Comparison of ENCODE assay signal across 15 mouse cellular contexts in the genomic region with DNA sequence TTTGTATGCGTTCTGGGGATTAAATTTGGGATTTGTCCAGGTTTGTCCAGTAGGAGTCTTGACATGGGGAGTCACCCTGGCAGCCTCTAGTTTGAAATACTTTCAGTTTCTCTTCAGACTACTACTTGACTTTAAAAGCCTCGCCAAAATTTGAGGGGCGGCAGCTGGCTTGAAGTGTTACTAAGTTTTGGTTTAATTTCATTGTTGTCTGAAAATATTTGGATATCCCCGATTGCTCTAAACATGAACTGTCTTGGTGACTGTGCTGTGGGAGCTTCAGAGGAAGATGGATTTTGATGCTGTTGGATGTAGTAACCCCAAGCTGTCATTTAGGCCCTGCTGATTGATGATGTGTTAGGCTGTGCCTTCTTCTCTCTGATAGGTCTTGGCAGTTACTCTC. TPM values are rescaled to one million over a fixed set of nuclear protein-coding genes. Genes with fewer than 3 reads are reported as not detected.
DNase-seq lines count a peak whose midpoint lies in the region; ATAC-seq and TF ChIP-seq lines count a peak whose summit lies in the region.
"Had no signal": no experiment of that assay in that cellular context is flagged by ENCODE, and none has a peak within 500 bp of the region (broad histone marks: within the 10 kb centered on the region; RNA-seq: fewer than 3 reads in every experiment).

No protein-coding gene starts in this region.

- in situ Hi-C loops in CH12.LX (cut with MboI; ENCODE audit: low pct_ligation_motif_present, low pct_unique_long_range_greater_than_20kb, low sequenced_read_pairs) = no loop called here

- no peaks in the 10 kb centered on the region for H3K27me3 ChIP-seq in CH12.LX (replicated peaks)
- no peaks in the 10 kb centered on the region for H3K27me3 ChIP-seq in lung, postnatal 0 days (replicated peaks; ENCODE audit: insufficient read depth, low read length)
- H3K27me3 ChIP-seq: embryonic facial prominence, embryonic 12.5 days; hindbrain, embryonic 15.5 days; limb, embryonic 15.5 days; midbrain, embryonic 12.5 days had no signal

- dilution Hi-C loops in CH12.LX (cut with MboI; ENCODE audit: extremely low pct_ligation_motif_present, extremely low pct_unique_long_range_greater_than_20kb, low sequenced_read_pairs) = no loop called here

- no peaks in the 10 kb centered on the region for H3K79me2 ChIP-seq in CH12.LX (replicated peaks; ENCODE audit: control insufficient read depth, extremely low read depth, insufficient read depth, poor library complexity, severe bottlenecking)

- peak overlapping the region; percentile 79; the same call in 1 of the 2 replicates for H3K4me2 ChIP-seq in CH12.LX (ENCODE audit: insufficient read depth, low read depth, poor library complexity, severe bottlenecking)
- peak overlapping the region; percentile 42 for H3K4me2 ChIP-seq in lung, postnatal 0 days (replicated peaks; ENCODE audit: low read depth, low read length)
- H3K4me2 ChIP-seq: embryonic facial prominence, embryonic 12.5 days; hindbrain, embryonic 15.5 days; limb, embryonic 15.5 days; midbrain, embryonic 12.5 days had no signal

- H3K36me3 ChIP-seq in CH12.LX (replicated peaks in 1 of 2; ENCODE audit: control insufficient read depth in 1 of 2, insufficient read depth in 1 of 2, low read length in 1 of 2) = no peaks in the 10 kb centered on the region
- no peaks in the 10 kb centered on the region for H3K36me3 ChIP-seq in lung, postnatal 0 days (ENCODE audit: insufficient read depth, low read length)
- H3K36me3 ChIP-seq: hindbrain, embryonic 15.5 days had no signal

- no peak overlapping the region for H3K4me3 ChIP-seq in CH12.LX (replicated peaks in 1 of 3; ENCODE audit: low read depth in 2 of 3, low read length in 2 of 3, poor library complexity in 1 of 3)
- H3K4me3 ChIP-seq in lung, postnatal 0 days (ENCODE audit: low read depth, low read length) = peak overlapping the region; percentile 17; the same call in 1 of the 2 replicates
- H3K4me3 ChIP-seq: embryonic facial prominence, embryonic 12.5 days; hindbrain, embryonic 15.5 days; limb, embryonic 15.5 days; midbrain, embryonic 12.5 days had no signal

- no peaks in the 10 kb centered on the region for H3K9me3 ChIP-seq in CH12.LX (replicated peaks; ENCODE audit: low read length)
- no peaks in the 10 kb centered on the region for H3K9me3 ChIP-seq in lung, postnatal 0 days (ENCODE audit: low read length)
- H3K9me3 ChIP-seq: embryonic facial prominence, embryonic 12.5 days; hindbrain, embryonic 15.5 days; limb, embryonic 15.5 days; midbrain, embryonic 12.5 days had no signal

- peak; percentile 20 for DNase-seq in gastrocnemius, adult 18-20 months (ENCODE audit: low spot score)
- DNase-seq in gastrocnemius, postnatal 36 days = no peak
- DNase-seq in CH12.LX (ENCODE audit: extremely low read depth) = no peak
- DNase-seq in heart, postnatal 4 days = peak; percentile 25
- DNase-seq in lung, postnatal 0 days (ENCODE audit: low spot score) = peak; percentile 87
- no peak for DNase-seq in yolk sac, embryonic 10.5 days (ENCODE audit: low spot score)
- DNase-seq in frontal cortex, postnatal 10 days (ENCODE audit: low spot score in 2 of 2) = no peak
- DNase-seq: adrenal gland, postnatal 36 days; cerebellum, adult 2 months; right cerebral cortex, postnatal 4 days had no signal

- TF ChIP-seq EP300 in CH12.LX (IDR thresholded peaks at IDR 0.05; ENCODE audit: low read length) = no peak
- peak; percentile 18; the same call in 1 of the 2 replicates for TF ChIP-seq EP300 in lung, postnatal 0 days (IDR thresholded peaks at IDR 0.05)

- TF ChIP-seq POLR2A in CH12.LX (IDR thresholded peaks at IDR 0.05; ENCODE audit: low read depth, low read length) = no peak

- peak; percentile 88 for ATAC-seq in lung, postnatal 0 days
- ATAC-seq in megakaryocyte, adult 5-6 weeks (ENCODE audit: poor library complexity, severe bottlenecking) = no peak

- H3K9ac ChIP-seq in CH12.LX (ENCODE audit: insufficient read depth, low read depth) = no peak overlapping the region
- H3K9ac ChIP-seq in lung, postnatal 0 days (replicated peaks; ENCODE audit: low read depth) = no peak overlapping the region
- H3K9ac ChIP-seq: embryonic facial prominence, embryonic 12.5 days; hindbrain, embryonic 15.5 days; limb, embryonic 15.5 days; midbrain, embryonic 12.5 days had no signal

- intact Hi-C loops in gastrocnemius, postnatal 36 days (cut with DNase I) = no loop called here

- no peak overlapping the region for H3K27ac ChIP-seq in CH12.LX (ENCODE audit: insufficient read depth, low read depth)
- H3K27ac ChIP-seq in lung, postnatal 0 days (ENCODE audit: low read length) = peak overlapping the region; percentile 32; the same call in 1 of the 2 replicates
- H3K27ac ChIP-seq: embryonic facial prominence, embryonic 12.5 days; hindbrain, embryonic 15.5 days; limb, embryonic 15.5 days; midbrain, embryonic 12.5 days had no signal

- WGBS in lung, postnatal 0 days = 15% methylated on average over 3 of the region's 4 CpGs

- TF ChIP-seq CTCF in CH12.LX (conservative IDR thresholded peaks at IDR 0.05 in 1 of 2, IDR thresholded peaks at IDR 0.05 in 1 of 2; ENCODE audit: low read depth in 2 of 2, low read length in 2 of 2) = no peak
- TF ChIP-seq CTCF in lung, postnatal 0 days (IDR thresholded peaks at IDR 0.05) = no peak

- no peak for TF ChIP-seq RAD21 in CH12.LX (IDR thresholded peaks at IDR 0.05; ENCODE audit: low read depth, low read length)

- peaks cover 0 to 5% of the 10 kb centered on the region in 2 experiments; a peak in 3 of 4 replicates for H3K4me1 ChIP-seq in CH12.LX (ENCODE audit: control insufficient read depth in 1 of 2, insufficient read depth in 2 of 2)
- peaks cover 7% of the 10 kb centered on the region; the same call in 1 of the 2 replicates for H3K4me1 ChIP-seq in lung, postnatal 0 days (ENCODE audit: insufficient read depth, low read depth, low read length)
- H3K4me1 ChIP-seq: embryonic facial prominence, embryonic 12.5 days had no signal

TF ChIP-seq in CH12.LX, 34 proteins besides CTCF, POLR2A, EP300 and RAD21:
- TF ChIP-seq MYC (IDR thresholded peaks at IDR 0.05; ENCODE audit: low read depth, low read length) (no peak), TCF12 (IDR thresholded peaks at IDR 0.05; ENCODE audit: low read depth, low read length) (no peak), JUND (conservative IDR thresholded peaks at IDR 0.05; ENCODE audit: low read depth, low read length) (no peak), JUN (IDR thresholded peaks at IDR 0.05; ENCODE audit: insufficient read depth, low read depth, low read length) (no peak), GABPA (IDR thresholded peaks at IDR 0.05; ENCODE audit: insufficient replicate concordance, low read depth, low read length) (no peak), ELF1 (IDR thresholded peaks at IDR 0.05; ENCODE audit: low read depth, low read length) (no peak), ETS1 (conservative IDR thresholded peaks at IDR 0.05; ENCODE audit: low read depth, low read length) (no peak), ZNF384 (IDR thresholded peaks at IDR 0.05; ENCODE audit: low read depth, low read length) (no peak), MAX (IDR thresholded peaks at IDR 0.05; ENCODE audit: low read length) (no peak), ZMIZ1 (IDR thresholded peaks at IDR 0.05; ENCODE audit: low read depth, low read length) (no peak), RCOR1 (conservative IDR thresholded peaks at IDR 0.05; ENCODE audit: low read depth, low read length) (no peak), IRF4 (IDR thresholded peaks at IDR 0.05; ENCODE audit: low read depth, low read length) (no peak), CHD2 (IDR thresholded peaks at IDR 0.05; ENCODE audit: low read length) (no peak), HCFC1 (IDR thresholded peaks at IDR 0.05; ENCODE audit: low read depth, low read length) (no peak), UBTF (IDR thresholded peaks at IDR 0.05; ENCODE audit: low read depth, low read length) (no peak)

RNA-seq across cellular contexts. Expression of gene Tsc22d1, which starts 34.2 kb away (rescaled TPM):
- total RNA-seq in gastrocnemius, adult 18-20 months (2021) = 100 to 1,000 TPM; 110 to 142 TPM
- total RNA-seq in gastrocnemius, postnatal 36 days (2021) = 10 to 100 TPM; 91.9 to 99.3 TPM
- total RNA-seq in CH12.LX (2012; rRNA removed) (0.25 TPM in 2 replicates), CH12.LX (2014; rRNA removed) (0.89 and 1.3 TPM in 2 replicates)
- polyA plus RNA-seq in CH12.LX (2012; ENCODE audit: insufficient read length, low read depth) = 0.69 and 0.93 TPM in 2 replicates
- total RNA-seq in heart, postnatal 4 days (2021) = 100 to 1,000 TPM; 216 to 225 TPM
- 534 and 635 TPM in 2 replicates for polyA plus RNA-seq in lung, postnatal 0 days (2015; fragmentation: Nextera tagmentation; extraction: Ambion mirVana)
- total RNA-seq in megakaryocyte, adult 5-6 weeks (2015) = 25.8 and 34.1 TPM in 2 replicates
- 15.9 and 17.3 TPM in 2 replicates for total RNA-seq in megakaryocyte, adult 5-6 weeks (2017)

Comparison
In these comparisons a context has a peak if more than half of its experiments do, and no peak if none do; other contexts are left out.
1. DNase-seq: peak in gastrocnemius, adult 18-20 months (single experiment), heart, postnatal 4 days (single experiment) and lung, postnatal 0 days (single experiment); none in gastrocnemius, postnatal 36 days (0 of 2), CH12.LX (single experiment), yolk sac, embryonic 10.5 days (single experiment) and frontal cortex, postnatal 10 days (0 of 2).
2. RNA of gene Tsc22d1, which starts 34.2 kb away (total RNA-seq): 216 to 225 TPM in heart, postnatal 4 days, 110 to 142 TPM in gastrocnemius, adult 18-20 months, 91.9 to 99.3 TPM in gastrocnemius, postnatal 36 days and 15.9 to 34.1 TPM in megakaryocyte, adult 5-6 weeks; 0.25 to 1.3 TPM in CH12.LX; every median in the first group is over 4 times any median in the second.